Mouse (Mus musculus) CH12.LX (cell line): Measurements from ENCODE around the gene Guk1. TPM values are rescaled to one million over a fixed set of nuclear protein-coding genes. Genes with fewer than 3 reads are reported as not detected.
A peak's percentile ranks its signal among the peaks of the same experiment; 100 is the strongest.

Experiments used
- DNase-seq: peaks from one replicate; pipeline ENCODE4 v3.0.0-alpha.2; 2013; ENCODE audit errors: extremely low read depth
- H3K27ac ChIP-seq: 2 replicates; pipeline ENCODE4 v1.5.1; 2012; ENCODE audit warnings: low read depth, mild to moderate bottlenecking, control low read depth, moderate library complexity; ENCODE audit not compliant: insufficient read depth
- H3K27me3 ChIP-seq: replicated peaks from 2 replicates; pipeline ENCODE3; 2012; ENCODE audit warnings: inconsistent platforms
- H3K36me3 ChIP-seq, 2 experiments: replicated peaks in 1 of 2; 2 replicates each; pipeline versions ENCODE3 to v1.6.1; 2012; ENCODE audit warnings: inconsistent platforms in 1 of 2, low read length in 1 of 2, mild to moderate bottlenecking in 1 of 2, mixed read lengths in 1 of 2, moderate library complexity in 1 of 2; ENCODE audit not compliant: control insufficient read depth in 1 of 2, insufficient read depth in 1 of 2
- H3K4me1 ChIP-seq, 2 experiments: 2 replicates each; pipeline ENCODE4 v1.6.1; 2012; ENCODE audit warnings: inconsistent platforms in 1 of 2, moderate library complexity in 1 of 2; ENCODE audit not compliant: insufficient read depth in 2 of 2, control insufficient read depth in 1 of 2
- H3K4me2 ChIP-seq: 2 replicates; pipeline ENCODE4 v1.6.1; 2012; ENCODE audit warnings: low read depth, mild to moderate bottlenecking, control low read depth; ENCODE audit not compliant: poor library complexity, insufficient read depth, severe bottlenecking
- H3K4me3 ChIP-seq, 3 experiments: fragments of 150-350 bp in 1 of 3; sonication (generic) in 1 of 3; replicated peaks in 1 of 3; 2 replicates each; pipeline versions ENCODE3 to v1.5.1; 2011 to 2012; ENCODE audit warnings: low read depth in 2 of 3, low read length in 2 of 3, mild to moderate bottlenecking in 2 of 3, moderate library complexity in 2 of 3, control low read depth in 1 of 3, improper control_type of control experiment in 1 of 3, inconsistent platforms in 1 of 3, mixed read lengths in 1 of 3; ENCODE audit not compliant: poor library complexity in 1 of 3
- H3K79me2 ChIP-seq: replicated peaks from 2 replicates; pipeline ENCODE4 v1.6.1; 2012; ENCODE audit warnings: mild to moderate bottlenecking, moderate library complexity; ENCODE audit not compliant: control insufficient read depth, poor library complexity, insufficient read depth, severe bottlenecking; ENCODE audit errors: extremely low read depth
- H3K9ac ChIP-seq: 2 replicates; pipeline ENCODE4 v1.6.1; 2012; ENCODE audit warnings: low read depth, mild to moderate bottlenecking, control low read depth, moderate library complexity; ENCODE audit not compliant: insufficient read depth
- H3K9me3 ChIP-seq: replicated peaks from 2 replicates; pipeline ENCODE3; 2012; ENCODE audit warnings: low read length, inconsistent platforms, mixed read lengths
- CHD1 ChIP-seq: IDR thresholded peaks from 2 replicates; pipeline ENCODE4 v1.6.1; 2012; ENCODE audit warnings: low read depth, low read length, improper control_type of control experiment, inconsistent platforms
- CHD2 ChIP-seq: IDR thresholded peaks from 2 replicates; pipeline ENCODE4 v1.6.1; 2011; ENCODE audit warnings: low read length, improper control_type of control experiment
- E2F4 ChIP-seq: IDR thresholded peaks from 2 replicates; pipeline ENCODE4 v1.6.1; 2011; ENCODE audit warnings: low read depth, low read length, improper control_type of control experiment; ENCODE audit not compliant: insufficient replicate concordance
- ETS1 ChIP-seq: conservative IDR thresholded peaks from 2 replicates; pipeline ENCODE4 v1.6.1; 2012; ENCODE audit warnings: low read depth, mild to moderate bottlenecking, inconsistent platforms, low read length, improper control_type of control experiment, moderate library complexity
- GABPA ChIP-seq: IDR thresholded peaks from 2 replicates; pipeline ENCODE4 v1.6.1; 2012; ENCODE audit warnings: low read depth, low read length, improper control_type of control experiment, inconsistent platforms; ENCODE audit not compliant: insufficient replicate concordance
- JUND ChIP-seq: conservative IDR thresholded peaks from 2 replicates; pipeline ENCODE4 v1.6.1; 2011; ENCODE audit warnings: low read depth, low read length, improper control_type of control experiment
- KAT2A ChIP-seq: IDR thresholded peaks from 2 replicates; pipeline ENCODE4 v1.6.1; 2012; ENCODE audit warnings: low read length, improper control_type of control experiment, inconsistent platforms; ENCODE audit not compliant: insufficient replicate concordance
- MAX ChIP-seq: IDR thresholded peaks from 2 replicates; pipeline ENCODE4 v1.6.1; 2011; ENCODE audit warnings: low read length, improper control_type of control experiment
- MEF2A ChIP-seq: IDR thresholded peaks from 2 replicates; pipeline ENCODE4 v1.6.1; 2014; ENCODE audit warnings: low read depth, mild to moderate bottlenecking, inconsistent platforms, low read length, improper control_type of control experiment, borderline replicate concordance
- NELFE ChIP-seq: IDR thresholded peaks from 2 replicates; pipeline ENCODE4 v1.6.1; 2011; ENCODE audit warnings: low read depth, low read length, improper control_type of control experiment
- NRF1 ChIP-seq: IDR thresholded peaks from 2 replicates; pipeline ENCODE4 v1.6.1; 2014; ENCODE audit warnings: low read depth, mild to moderate bottlenecking, inconsistent platforms, low read length, improper control_type of control experiment, moderate library complexity
- PAX5 ChIP-seq: IDR thresholded peaks from 2 replicates; pipeline ENCODE4 v1.6.1; 2012; ENCODE audit warnings: low read length, inconsistent platforms, mixed read lengths
- POLR2A ChIP-seq: IDR thresholded peaks from 2 replicates; pipeline ENCODE4 v1.6.1; 2011; ENCODE audit warnings: low read depth, mild to moderate bottlenecking, improper control_type of control experiment, low read length
- POLR2AphosphoS2 ChIP-seq: IDR thresholded peaks from 2 replicates; pipeline ENCODE4 v1.6.1; 2011; ENCODE audit warnings: low read depth, low read length, improper control_type of control experiment
- RCOR1 ChIP-seq: conservative IDR thresholded peaks from 2 replicates; pipeline ENCODE4 v1.6.1; 2012; ENCODE audit warnings: low read depth, mild to moderate bottlenecking, inconsistent platforms, low read length, improper control_type of control experiment
- SIN3A ChIP-seq: IDR thresholded peaks from 2 replicates; pipeline ENCODE4 v1.6.1; 2012; ENCODE audit warnings: low read length, improper control_type of control experiment, inconsistent platforms
- SMC3 ChIP-seq: IDR thresholded peaks from 2 replicates; pipeline ENCODE4 v1.6.1; 2011; ENCODE audit warnings: low read depth, low read length, improper control_type of control experiment
- TBP ChIP-seq: conservative IDR thresholded peaks from 2 replicates; pipeline ENCODE4 v1.6.1; 2011; ENCODE audit warnings: low read depth, low read length, improper control_type of control experiment
- UBTF ChIP-seq: IDR thresholded peaks from 2 replicates; pipeline ENCODE4 v1.6.1; 2012; ENCODE audit warnings: low read depth, mild to moderate bottlenecking, inconsistent platforms, low read length, improper control_type of control experiment, moderate library complexity
- ZNF384 ChIP-seq: IDR thresholded peaks from 2 replicates; pipeline ENCODE4 v1.6.1; 2012; ENCODE audit warnings: low read depth, low read length, improper control_type of control experiment, inconsistent platforms
- dilution Hi-C: fragments of 300-500 bp; cut with MboI; formaldehyde crosslinking; loops from 2 replicates; pipeline ENCODE4 v1.14.3; 2020; ENCODE audit warnings: low sequenced_read_pairs; ENCODE audit not compliant: extremely low pct_unique_long_range_greater_than_20kb, extremely low pct_ligation_motif_present
- in situ Hi-C: fragments of 300-500 bp; cut with MboI; formaldehyde crosslinking; loops from 3 replicates; pipeline ENCODE4 v1.14.3; 2019; ENCODE audit warnings: low sequenced_read_pairs, low pct_ligation_motif_present, low pct_unique_long_range_greater_than_20kb, mixed read lengths
- polyA plus RNA-seq: library from polyadenylated mRNA; unstranded; fragments of >175 nt; gene quantifications from 2 replicates; pipeline ENCODE4 v1.2.1, GENCODE M21; 2012; ENCODE audit warnings: low read depth; ENCODE audit not compliant: insufficient read length
- total RNA-seq, 2 experiments: library from RNA; depleted of rRNA; stranded (reverse); fragments of 300-350 nt in 1 of 2; fragments of >200 nt in 1 of 2; gene quantifications; 2 replicates each; pipeline ENCODE4 v1.2.3; 2012 to 2014

The Guk1 gene
- total and polyA plus RNA-seq, 3 experiments, result 111 to 148 (median 130) TPM

DNA sequence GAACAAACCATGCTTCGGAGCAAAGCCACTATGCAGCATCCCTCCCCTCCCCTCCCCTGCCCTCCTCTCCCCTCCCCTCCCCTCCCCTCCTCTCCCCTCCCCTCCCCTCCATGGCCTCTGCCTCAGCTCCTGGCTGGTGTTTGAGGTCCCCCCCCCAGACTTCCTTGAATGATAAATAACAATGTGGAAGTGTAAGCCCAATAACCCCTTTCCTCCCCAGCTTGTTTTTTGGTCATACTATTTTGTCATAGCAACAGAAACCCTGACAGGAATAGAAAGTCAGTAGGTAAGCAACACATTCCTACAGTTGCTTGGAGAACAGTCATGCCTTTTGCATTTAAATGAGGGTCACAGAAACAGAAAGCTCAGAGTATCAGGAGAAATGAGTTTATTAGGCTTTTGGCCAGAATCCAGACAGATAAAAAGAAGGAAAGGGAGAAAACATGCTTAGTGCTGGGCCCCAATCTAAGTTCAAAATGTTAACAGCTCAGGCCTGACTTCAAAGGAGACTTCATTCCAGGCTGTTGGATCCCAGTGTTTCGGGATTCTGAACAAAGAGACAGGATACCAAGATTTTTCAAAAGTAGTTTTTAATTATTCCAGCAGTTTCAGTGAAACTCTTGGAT is 26.3 kb downstream of the Guk1 start:
- Histone ChIP-seq H3K9ac (no peak overlapping the region), H3K36me3 (no peaks in the 10 kb centered on the region), H3K4me3 (no peak overlapping the region), H3K4me1 (peaks cover 18 to 54% of the 10 kb centered on the region in 2 experiments), H3K79me2 (no peaks in the 10 kb centered on the region), H3K27me3 (no peaks in the 10 kb centered on the region), H3K27ac (no peak overlapping the region), H3K4me2 (no peak overlapping the region), H3K9me3 (no peaks in the 10 kb centered on the region)
- dilution Hi-C loops (no loop called here), in situ Hi-C loops (loop anchor here (5.0 kb wide), 1 partner anchor 37 kb away; the partner anchor contains the start of gene Mrpl55)
- no peak for TF ChIP-seq ZNF384
- no peak for TF ChIP-seq NRF1
- TF ChIP-seq NELFE, result no peak
- no peak for TF ChIP-seq PAX5
- TF ChIP-seq JUND, result no peak
- TF ChIP-seq ETS1, result no peak
- TF ChIP-seq GABPA, result no peak
- TF ChIP-seq E2F4, result no peak
- no peak for TF ChIP-seq TBP
- no peak for TF ChIP-seq SIN3A
- no peak for DNase-seq

DNA sequence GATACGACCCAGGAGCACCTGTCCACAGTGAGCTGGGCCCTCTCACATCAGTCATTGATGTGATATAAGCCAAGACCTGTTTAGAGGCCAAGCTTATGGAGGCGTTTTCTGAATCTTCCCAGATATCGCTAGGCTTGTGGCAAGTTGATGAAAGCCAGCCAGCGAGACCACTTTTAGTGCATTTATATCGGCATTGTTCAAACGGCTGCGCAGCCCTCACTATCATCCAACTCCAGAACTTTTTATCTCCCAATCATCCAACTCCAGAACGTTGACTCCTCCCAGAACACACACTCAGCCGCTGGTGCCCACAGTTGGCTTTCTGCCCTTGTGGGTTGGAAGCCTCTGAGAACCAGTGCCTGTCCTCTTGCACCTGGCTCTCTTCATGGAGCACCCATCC is 27.6 kb downstream of the Guk1 start:
- Histone ChIP-seq H3K4me2 (peak overlapping the region; percentile 86), H3K9ac (peak overlapping the region; percentile 82), H3K27me3 (no peaks in the 10 kb centered on the region), H3K9me3 (no peaks in the 10 kb centered on the region), H3K36me3 (peaks cover 0 to 4% of the 10 kb centered on the region in 2 experiments), H3K79me2 (no peaks in the 10 kb centered on the region), H3K27ac (no peak overlapping the region), H3K4me1 (peaks cover 21 to 53% of the 10 kb centered on the region in 2 experiments), H3K4me3 (peak overlapping the region; percentile 55 to 84 (median 67))
- TF ChIP-seq GABPA, result no peak
- no peak for TF ChIP-seq SIN3A
- in situ Hi-C loops (no loop called here), dilution Hi-C loops (no loop called here)
- DNase-seq, result no peak

DNA sequence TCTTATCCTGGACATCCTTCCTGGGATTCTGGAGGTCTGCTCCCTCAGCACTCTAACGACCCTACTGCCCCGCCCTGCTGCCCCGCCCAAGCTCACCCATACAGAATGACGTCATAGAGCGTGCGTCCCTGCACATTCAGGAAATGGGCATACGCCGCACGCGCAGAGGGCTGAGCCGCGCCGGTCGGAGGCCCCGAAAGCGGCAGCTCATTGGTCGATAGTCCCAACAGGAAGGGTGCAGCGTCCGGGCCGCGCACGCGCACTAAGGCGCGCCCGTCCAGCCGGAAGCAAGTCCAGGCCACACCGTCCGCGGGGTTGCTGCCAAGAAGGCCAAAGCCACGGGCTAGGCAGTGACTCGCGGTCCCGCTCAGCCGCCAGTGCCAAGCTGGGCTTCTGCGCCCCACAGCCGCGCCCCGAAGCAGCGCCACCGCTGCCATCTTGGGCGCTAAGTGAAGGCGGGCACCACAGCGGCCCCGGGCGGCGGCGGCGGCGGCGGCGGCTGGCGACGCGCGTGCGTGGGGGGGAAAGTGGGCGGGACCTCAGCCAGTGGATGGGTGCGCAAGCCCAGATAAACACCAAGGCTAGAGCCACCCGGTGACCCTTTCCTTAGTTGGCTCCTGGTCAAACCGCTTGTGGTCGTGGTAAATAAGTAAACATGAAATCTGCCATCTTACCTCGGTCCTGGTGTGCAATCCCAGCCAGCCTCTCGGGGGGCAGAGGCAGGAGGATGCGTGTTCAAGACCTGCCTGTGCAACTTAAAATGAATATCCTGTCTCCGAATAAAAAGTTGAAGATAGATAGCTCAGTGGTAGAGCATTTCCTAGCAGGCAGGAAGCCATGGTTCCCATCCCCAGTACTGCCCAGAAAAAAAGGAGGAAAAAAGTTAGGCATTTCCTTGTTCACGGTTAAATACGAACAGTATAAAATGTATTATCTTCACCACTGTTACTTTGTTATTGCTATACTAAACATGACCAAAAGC is 28.5 kb downstream of the Guk1 start, which contains the start of gene Iba57:
Iba57 (minus strand) TSS at position 485 of the 982 bp plus-strand sequence.
- peak; percentile 99 for DNase-seq
- H3K4me3 ChIP-seq, result peak within 1 kb of the TSS; percentile 63 to 84 (median 67)
- H3K27ac ChIP-seq, result peak within 1 kb of the TSS; percentile 95
- no peaks in the 10 kb centered on the region for H3K79me2 ChIP-seq
- peak within 1 kb of the TSS; percentile 87 for H3K4me2 ChIP-seq
- peaks cover 29 to 53% of the 10 kb centered on the region in 2 experiments for H3K4me1 ChIP-seq
- dilution Hi-C loops (no loop called here), in situ Hi-C loops (no loop called here)
- peak within 1 kb of the TSS; percentile 82 for H3K9ac ChIP-seq
- H3K9me3 ChIP-seq, result no peaks in the 10 kb centered on the region
- peaks cover 0 to 6% of the 10 kb centered on the region in 2 experiments for H3K36me3 ChIP-seq
- H3K27me3 ChIP-seq, result no peaks in the 10 kb centered on the region
- TF ChIP-seq POLR2A (peak; percentile 95), KAT2A (peak; percentile 79; the same call in 1 of the 2 replicates), ZNF384 (no peak), TBP (peak; percentile 55; the same call in 1 of the 2 replicates), MEF2A (peak; percentile 57; the same call in 1 of the 2 replicates), UBTF (0 out of 2 replicates have a peak, but pooled peaks have one; percentile 49), ETS1 (peak; percentile 78), CHD1 (no peak), RCOR1 (no peak; the same call in 1 of the 2 replicates), E2F4 (no peak), NRF1 (peak; percentile 85), SMC3 (0 out of 2 replicates have a peak, but pooled peaks have one; percentile 11), CHD2 (0 out of 2 replicates have a peak, but pooled peaks have one; percentile 30), POLR2AphosphoS2 (peak; percentile 93), SIN3A (peak; percentile 89), GABPA (peak; percentile 9; the same call in 1 of the 2 replicates), MAX (peak; percentile 85)
